Mouse (Mus musculus) liver, adult 2 months (tissue): ENCODE results near the gene Hecw2.

ENCODE experiments used
- CTCF ChIP-seq: fragments of 200-500 bp; IDR thresholded peaks from 2 replicates; pipeline ENCODE4 v1.5.1; 2011; ENCODE audit warnings: low read depth, low read length, control low read depth
- POLR2A ChIP-seq: fragments of 200-500 bp; IDR thresholded peaks from 2 replicates; pipeline ENCODE4 v1.6.1; 2011; ENCODE audit warnings: low read length, control low read depth; ENCODE audit not compliant: insufficient read depth; ENCODE audit errors: extremely low read depth

GRCm38 (mm10) chr1:53970326-53970977 lies 224.5 kb downstream of the Hecw2 start:
- TF ChIP-seq CTCF (no peak), POLR2A (no peak)
